Mouse (Mus musculus): ENCODE measurements around the gene Mapk6. TPM values are rescaled to one million over a fixed set of nuclear protein-coding genes. Genes with fewer than 3 reads are reported as not detected.

The Mapk6 gene
- polyA plus RNA-seq, 1 experiment from 2014 or later, result 36.4 TPM

DNA sequence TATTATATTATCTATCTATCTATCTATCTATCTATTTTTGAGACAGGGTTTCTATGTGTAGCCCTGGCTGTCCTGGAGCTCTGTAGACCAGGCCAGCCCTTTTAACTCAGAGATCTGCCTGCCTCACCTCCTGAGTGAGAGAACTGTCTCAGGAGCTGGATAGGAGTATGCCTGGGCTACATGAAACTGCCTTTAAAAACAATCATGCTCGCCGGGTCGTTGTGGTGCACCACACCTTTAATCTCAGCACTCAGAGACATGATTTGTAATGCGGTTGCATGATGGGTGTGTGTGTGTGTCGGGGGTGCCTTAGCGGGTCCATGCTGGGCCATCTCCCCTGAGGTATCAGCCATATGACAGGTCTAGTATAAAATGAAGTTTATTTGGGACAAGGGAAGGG lies 25.1 kb upstream of the Mapk6 start:
- Histone ChIP-seq H3K9me3 (replicated peaks) (no peaks in the 10 kb centered on the region), H3K4me2 (no peak overlapping the region), H3K9ac (no peak overlapping the region), H3K4me1 (replicated peaks) (peaks cover 25% of the 10 kb centered on the region), H3K27me3 (no peaks in the 10 kb centered on the region), H3K27ac (no peak overlapping the region), H3K36me3 (no peaks in the 10 kb centered on the region), H3K4me3 (no peak overlapping the region)
- no peak for ATAC-seq (replicated peaks; ENCODE audit: insufficient number of reproducible peaks, insufficient read depth, low FRiP score, low read depth)
- WGBS, result 70% methylated on average over 6 of the region's 6 CpGs

DNA sequence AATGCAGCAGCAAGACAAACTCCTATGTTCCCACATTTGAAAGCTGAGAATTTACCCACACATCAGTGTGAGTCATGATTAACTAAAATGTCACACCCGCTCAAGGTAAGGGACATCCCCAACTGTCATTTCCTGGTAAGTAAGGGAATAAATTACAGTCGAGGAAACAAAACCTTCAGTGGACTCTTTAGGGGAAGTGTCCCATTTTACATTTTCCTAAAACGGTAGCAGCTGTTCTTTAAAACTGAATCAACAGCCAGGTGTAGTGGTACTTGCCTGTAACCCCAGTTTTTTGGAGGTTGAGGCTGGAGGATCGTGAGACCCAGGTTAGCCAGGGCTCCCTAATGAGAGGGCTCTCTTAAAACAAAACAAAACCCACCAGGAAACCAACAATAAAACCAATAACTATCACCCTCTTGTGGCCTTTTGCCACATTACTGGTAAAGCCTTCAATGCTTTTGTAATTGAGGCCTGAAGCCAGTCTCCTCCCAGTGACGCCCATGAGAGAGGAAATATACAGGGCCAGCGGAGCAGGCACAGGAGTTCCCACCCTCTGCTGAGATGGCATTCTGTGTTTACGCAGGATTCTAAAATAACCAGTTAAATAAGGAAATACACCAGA lies 24.5 kb upstream of the Mapk6 start:
- ATAC-seq (replicated peaks; ENCODE audit: insufficient number of reproducible peaks, insufficient read depth, low FRiP score, low read depth), result no peak
- 34% methylated on average over 7 of the region's 7 CpGs for WGBS
- Histone ChIP-seq H3K4me1 (replicated peaks) (peaks cover 25% of the 10 kb centered on the region), H3K27ac (0 out of 2 replicates have a peak overlapping the region, but pooled peaks have one; percentile 5), H3K4me2 (no peak overlapping the region), H3K9ac (no peak overlapping the region), H3K4me3 (no peak overlapping the region), H3K9me3 (replicated peaks) (no peaks in the 10 kb centered on the region), H3K27me3 (no peaks in the 10 kb centered on the region), H3K36me3 (no peaks in the 10 kb centered on the region)

DNA sequence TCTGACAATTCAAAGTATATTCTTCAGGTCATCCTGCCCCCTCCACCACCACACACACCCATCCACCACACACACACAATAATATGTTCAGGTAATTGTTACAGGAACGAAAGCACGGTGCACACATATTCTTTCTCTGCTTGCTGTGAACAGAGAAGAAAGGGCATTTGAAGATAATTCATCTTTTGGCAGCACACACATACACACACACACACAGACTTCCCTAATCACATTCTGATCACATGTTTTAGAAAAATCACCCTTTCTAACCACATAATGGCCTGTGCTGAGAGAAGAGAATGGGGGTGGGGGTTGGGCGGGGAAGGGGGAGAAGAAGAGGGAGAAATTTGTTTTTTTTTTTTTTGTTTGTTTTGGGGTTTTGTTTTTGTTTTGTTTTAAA lies 22.9 kb upstream of the Mapk6 start:
- no peak for ATAC-seq (replicated peaks; ENCODE audit: insufficient number of reproducible peaks, insufficient read depth, low FRiP score, low read depth)

DNA sequence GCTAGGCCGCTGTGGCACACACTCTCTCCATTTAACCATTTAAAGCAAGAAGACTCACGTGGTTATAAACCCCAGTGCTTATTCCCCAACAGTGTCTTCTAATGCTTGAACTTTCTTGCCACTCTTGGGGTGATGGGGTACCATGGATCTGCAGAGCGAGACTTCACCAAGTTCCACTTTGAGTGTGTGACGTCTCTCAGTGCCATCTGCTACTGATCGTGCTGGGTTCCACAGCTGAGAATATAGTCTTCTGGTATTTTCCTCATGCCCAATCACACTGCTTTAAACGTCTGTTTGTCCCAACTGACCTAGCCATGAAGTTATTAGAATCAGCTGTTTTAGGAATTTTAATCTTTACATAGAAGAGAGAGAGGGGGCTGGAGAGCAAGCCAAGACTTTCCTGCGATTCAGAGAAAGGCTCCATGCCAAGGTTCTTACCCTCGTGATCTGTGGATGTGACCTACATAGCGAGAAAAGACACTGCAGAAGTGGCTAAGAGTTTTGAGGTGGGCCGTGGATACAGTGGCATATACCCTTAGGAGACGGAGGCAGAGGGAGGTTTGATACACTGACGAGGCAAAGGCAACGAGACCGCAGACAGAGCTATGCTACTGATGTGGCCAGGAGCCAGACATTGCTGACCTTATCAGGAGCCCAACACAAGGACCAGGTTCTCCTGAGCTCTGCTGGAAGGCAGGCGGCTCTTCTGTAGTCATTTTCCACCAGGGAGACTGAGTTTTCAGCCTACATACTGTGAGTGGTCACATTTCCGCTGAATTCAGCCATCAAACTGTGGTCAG lies 21.2 kb upstream of the Mapk6 start:
- Histone ChIP-seq H3K9ac (no peak overlapping the region), H3K4me3 (no peak overlapping the region), H3K4me2 (peak overlapping the region; percentile 47), H3K4me1 (replicated peaks) (peaks cover 41% of the 10 kb centered on the region), H3K27me3 (no peaks in the 10 kb centered on the region), H3K9me3 (replicated peaks) (no peaks in the 10 kb centered on the region), H3K27ac (peak overlapping the region; percentile 73), H3K36me3 (no peaks in the 10 kb centered on the region)
- peak; percentile 45 for ATAC-seq (replicated peaks; ENCODE audit: insufficient number of reproducible peaks, insufficient read depth, low FRiP score, low read depth)
- 37% methylated on average over 16 of the region's 16 CpGs for WGBS

More for the DNA sequence above, 22.9 kb upstream of the Mapk6 start:
- Histone ChIP-seq H3K4me1 (replicated peaks) (peaks cover 38% of the 10 kb centered on the region), H3K9me3 (replicated peaks) (no peaks in the 10 kb centered on the region), H3K9ac (no peak overlapping the region), H3K27ac (no peak overlapping the region), H3K27me3 (no peaks in the 10 kb centered on the region), H3K36me3 (no peaks in the 10 kb centered on the region), H3K4me3 (no peak overlapping the region), H3K4me2 (no peak overlapping the region)
- WGBS, result 82% methylated on average over 3 of the region's 3 CpGs

DNA sequence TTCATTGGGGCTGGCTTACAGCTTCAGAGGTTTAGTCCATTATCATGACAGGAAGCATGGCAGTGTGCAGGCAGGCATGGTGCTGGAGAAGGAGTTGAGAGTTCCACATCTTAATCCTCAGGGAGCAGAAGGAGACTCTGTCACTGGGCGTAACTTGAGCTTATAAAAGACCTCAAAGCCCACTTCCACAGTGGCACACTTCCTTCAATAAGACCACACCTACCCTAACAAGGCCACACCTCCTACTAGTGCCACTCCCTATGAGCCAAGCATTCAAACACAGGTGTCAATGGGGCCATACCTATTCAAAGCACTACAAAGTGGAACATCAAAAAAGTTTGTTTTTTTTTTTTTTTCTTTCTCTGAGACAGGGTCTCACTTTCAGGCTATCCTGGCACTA lies 19.9 kb upstream of the Mapk6 start:
- WGBS, result 86% methylated on average over 1 of the region's 1 CpGs
- Histone ChIP-seq H3K4me3 (no peak overlapping the region), H3K36me3 (no peaks in the 10 kb centered on the region), H3K4me2 (no peak overlapping the region), H3K9me3 (replicated peaks) (no peaks in the 10 kb centered on the region), H3K27ac (no peak overlapping the region), H3K4me1 (replicated peaks) (peaks cover 35% of the 10 kb centered on the region), H3K9ac (no peak overlapping the region), H3K27me3 (no peaks in the 10 kb centered on the region)
- ATAC-seq (replicated peaks; ENCODE audit: insufficient number of reproducible peaks, insufficient read depth, low FRiP score, low read depth), result no peak

DNA sequence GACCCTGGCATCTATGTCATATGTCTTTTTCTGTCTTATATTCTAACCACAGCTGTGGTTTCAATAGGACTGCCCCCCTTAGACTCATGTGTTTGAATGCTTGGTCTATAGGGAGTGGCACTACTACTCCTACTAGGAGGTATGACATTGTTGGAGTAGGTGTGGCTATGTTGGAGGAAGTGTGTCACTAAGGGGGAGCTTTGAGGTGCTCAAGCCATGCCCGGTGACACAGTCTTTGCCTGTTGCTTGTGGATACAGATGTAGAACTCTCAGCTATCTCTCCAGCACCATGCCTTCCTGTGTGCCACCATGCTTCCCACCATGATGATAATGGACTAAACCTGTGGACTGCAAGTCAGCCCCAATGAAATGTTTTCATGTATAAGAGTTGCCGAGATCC lies 19.2 kb upstream of the Mapk6 start:
- Histone ChIP-seq H3K9me3 (replicated peaks) (no peaks in the 10 kb centered on the region), H3K27me3 (no peaks in the 10 kb centered on the region), H3K36me3 (no peaks in the 10 kb centered on the region), H3K4me2 (no peak overlapping the region), H3K4me3 (no peak overlapping the region), H3K4me1 (replicated peaks) (peaks cover 32% of the 10 kb centered on the region), H3K27ac (0 out of 2 replicates have a peak overlapping the region, but pooled peaks have one; percentile 60), H3K9ac (no peak overlapping the region)
- ATAC-seq (replicated peaks; ENCODE audit: insufficient number of reproducible peaks, insufficient read depth, low FRiP score, low read depth), result no peak
- WGBS, result 72% methylated on average over 2 of the region's 2 CpGs

DNA sequence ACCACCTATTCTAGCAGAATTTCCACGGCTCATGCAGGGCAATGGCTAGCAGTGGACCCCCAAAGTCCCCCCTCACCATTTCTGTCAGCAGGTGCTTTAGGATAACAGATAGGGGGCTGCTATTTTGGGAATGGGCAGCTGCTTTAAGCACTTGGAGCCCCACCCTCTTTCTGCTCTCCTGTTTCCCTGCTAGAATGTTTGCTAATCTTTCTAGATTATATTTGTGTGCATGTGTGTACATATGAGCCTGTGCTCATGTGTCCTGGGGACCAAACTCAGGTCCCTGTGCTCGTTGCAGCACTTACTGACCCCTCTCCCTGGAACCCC lies 18.4 kb upstream of the Mapk6 start:
- 0 out of 2 replicates have a peak overlapping the region, but pooled peaks have one; percentile 14 for H3K4me2 ChIP-seq
- H3K27me3 ChIP-seq, result no peaks in the 10 kb centered on the region
- peaks cover 34% of the 10 kb centered on the region for H3K4me1 ChIP-seq (replicated peaks)
- H3K36me3 ChIP-seq, result no peaks in the 10 kb centered on the region
- H3K9ac ChIP-seq, result no peak overlapping the region
- H3K27ac ChIP-seq, result peak overlapping the region; percentile 60
- no peaks in the 10 kb centered on the region for H3K9me3 ChIP-seq (replicated peaks)
- 32% methylated on average over 2 of the region's 2 CpGs for WGBS
- 0 out of 2 replicates have a peak, but pooled peaks have one; percentile 41 for ATAC-seq (replicated peaks; ENCODE audit: insufficient number of reproducible peaks, insufficient read depth, low FRiP score, low read depth)
- H3K4me3 ChIP-seq, result no peak overlapping the region

DNA sequence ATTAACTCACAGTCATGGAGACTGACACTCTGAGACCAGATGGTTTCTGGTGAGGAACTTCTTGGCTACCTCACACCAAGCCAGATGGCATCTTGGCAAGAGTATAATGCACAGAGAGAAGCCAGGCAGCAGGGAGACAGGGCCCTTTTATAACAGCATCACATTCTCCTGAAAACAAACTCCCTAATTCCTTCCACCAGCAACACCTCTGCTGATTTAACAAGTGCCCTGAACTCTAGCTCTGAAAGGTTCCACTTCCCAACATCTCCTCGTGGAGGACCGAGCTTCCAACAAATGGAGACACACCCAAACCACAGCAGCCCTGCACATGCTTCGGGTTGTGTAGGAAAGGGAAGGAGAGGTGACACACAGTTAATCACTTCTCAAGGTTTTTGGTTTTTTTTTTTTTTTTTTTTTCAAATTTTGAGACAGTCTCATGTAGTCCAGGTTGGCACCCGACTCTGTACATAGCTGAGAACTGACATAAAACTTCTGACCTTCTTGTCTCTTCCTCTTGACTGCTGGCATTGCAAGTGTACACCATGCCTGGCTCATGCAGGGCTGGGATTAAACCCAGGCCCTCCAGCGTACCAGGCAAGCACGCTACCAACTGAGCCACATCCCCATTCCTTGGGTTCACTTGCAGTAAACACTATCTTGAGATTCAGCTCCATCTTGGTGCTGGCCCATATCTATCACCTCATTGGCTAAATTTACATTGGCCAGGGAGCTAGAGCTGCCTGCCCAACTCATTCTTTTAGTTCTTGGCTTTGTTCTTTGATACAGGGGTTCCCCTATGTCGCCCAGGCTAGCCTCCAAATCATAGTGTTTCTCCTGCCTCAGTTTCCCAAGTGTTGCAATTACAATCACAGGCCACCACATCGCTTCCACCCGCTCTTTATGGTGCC lies 17.8 kb upstream of the Mapk6 start:
- Histone ChIP-seq H3K9me3 (replicated peaks) (no peaks in the 10 kb centered on the region), H3K9ac (no peak overlapping the region), H3K27ac (peak overlapping the region; percentile 60), H3K36me3 (no peaks in the 10 kb centered on the region), H3K27me3 (no peaks in the 10 kb centered on the region), H3K4me3 (no peak overlapping the region), H3K4me1 (replicated peaks) (peaks cover 34% of the 10 kb centered on the region), H3K4me2 (0 out of 2 replicates have a peak overlapping the region, but pooled peaks have one; percentile 14)
- 55% methylated on average over 9 of the region's 9 CpGs for WGBS
- ATAC-seq (replicated peaks; ENCODE audit: insufficient number of reproducible peaks, insufficient read depth, low FRiP score, low read depth), result no peak

DNA sequence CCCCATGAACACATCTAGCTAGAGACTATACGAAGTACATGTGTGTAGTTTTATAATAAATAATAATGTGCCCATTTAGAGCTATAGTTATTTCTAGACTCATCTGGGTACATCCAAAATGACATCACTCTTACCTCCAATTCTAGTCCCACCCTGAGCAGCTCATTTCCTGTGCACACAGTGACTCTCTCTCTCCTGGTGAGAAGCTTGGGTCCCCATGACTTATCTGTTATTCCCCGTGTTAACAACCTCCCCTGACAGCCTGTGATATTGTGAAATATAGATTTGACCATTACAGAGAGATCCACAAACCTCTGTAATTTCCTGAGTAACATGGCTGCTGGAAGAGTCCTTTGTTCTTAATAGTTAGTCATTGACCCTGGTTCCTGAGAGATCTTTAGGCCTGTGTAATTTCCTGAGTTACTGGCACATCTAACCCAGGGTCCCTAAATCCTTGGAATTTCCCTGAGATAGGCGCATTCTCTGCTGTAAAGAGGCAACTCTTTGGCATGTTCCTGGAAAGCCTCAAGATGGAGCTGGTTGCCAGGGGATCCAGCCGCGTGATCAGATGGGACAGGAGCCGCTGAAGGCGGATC lies 16.1 kb upstream of the Mapk6 start:
- no peak for ATAC-seq (replicated peaks; ENCODE audit: insufficient number of reproducible peaks, insufficient read depth, low FRiP score, low read depth)
- WGBS, result 68% methylated on average over 7 of the region's 7 CpGs
- Histone ChIP-seq H3K36me3 (no peaks in the 10 kb centered on the region), H3K9ac (no peak overlapping the region), H3K27me3 (no peaks in the 10 kb centered on the region), H3K27ac (no peak overlapping the region), H3K4me2 (no peak overlapping the region), H3K4me1 (replicated peaks) (peaks cover 28% of the 10 kb centered on the region), H3K4me3 (no peak overlapping the region), H3K9me3 (replicated peaks) (no peaks in the 10 kb centered on the region)

DNA sequence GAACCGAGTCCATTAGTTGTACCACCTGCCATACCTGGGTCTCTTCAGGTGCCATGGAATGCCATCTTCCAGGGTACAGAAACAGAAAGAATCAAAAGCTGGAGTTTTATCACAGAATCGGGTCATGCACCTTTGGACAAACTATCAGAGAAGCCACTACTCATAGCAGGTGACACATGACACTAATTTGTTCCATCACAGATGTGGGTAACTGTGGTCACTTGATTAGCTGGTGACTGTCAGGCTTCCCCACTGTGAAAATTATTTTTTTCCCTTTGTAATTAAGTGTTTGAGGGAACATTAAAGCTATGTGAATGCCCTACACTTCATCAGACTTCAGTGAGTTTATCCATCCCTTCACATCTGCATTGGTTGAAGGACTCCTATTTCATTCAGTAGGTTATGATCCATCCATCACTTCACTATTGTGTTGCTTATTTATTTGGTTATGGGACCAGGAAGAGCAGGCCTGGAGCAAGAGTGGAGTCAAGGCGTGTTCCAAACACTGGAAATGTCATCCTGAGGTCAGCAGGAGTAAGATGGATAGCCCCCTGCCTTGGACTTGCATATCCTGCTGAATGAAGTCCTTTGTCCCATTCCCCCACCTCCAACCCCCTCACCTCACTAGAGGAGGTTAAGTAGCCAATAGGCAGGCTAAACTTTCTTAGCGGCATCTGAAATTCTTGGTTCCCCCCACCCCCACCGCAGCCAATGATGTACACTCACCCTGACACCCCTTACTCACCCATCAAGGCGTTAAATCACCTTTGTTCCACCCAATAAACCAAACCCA lies 14.7 kb upstream of the Mapk6 start:
- ATAC-seq (replicated peaks; ENCODE audit: insufficient number of reproducible peaks, insufficient read depth, low FRiP score, low read depth), result no peak
- Histone ChIP-seq H3K27ac (no peak overlapping the region), H3K4me2 (no peak overlapping the region), H3K4me3 (no peak overlapping the region), H3K9ac (no peak overlapping the region), H3K36me3 (no peaks in the 10 kb centered on the region), H3K4me1 (replicated peaks) (peaks cover 24% of the 10 kb centered on the region), H3K27me3 (no peaks in the 10 kb centered on the region), H3K9me3 (replicated peaks) (no peaks in the 10 kb centered on the region)
- WGBS, result 67% methylated on average over 6 of the region's 6 CpGs

Measured in heart, embryonic 15.5 days (tissue).